Mouse (Mus musculus) cerebellum, adult 2 months (tissue): ENCODE measurements around the gene Cyp2u1.

ENCODE experiments used
- CTCF ChIP-seq: fragments of 200-500 bp; IDR thresholded peaks from 2 replicates; pipeline ENCODE4 v1.5.1; 2011; ENCODE audit warnings: low read depth, mild to moderate bottlenecking, control low read depth, low read length, moderate library complexity, borderline replicate concordance; ENCODE audit not compliant: insufficient read depth
- POLR2A ChIP-seq: fragments of 200-500 bp; IDR thresholded peaks from 2 replicates; pipeline ENCODE4 v1.6.1; 2011; ENCODE audit warnings: low read length, control low read depth, borderline replicate concordance; ENCODE audit not compliant: insufficient read depth

- TF ChIP-seq POLR2A: no peak
- no peak for TF ChIP-seq CTCF
Observed at GRCm38 (mm10) chr3:131326637-131327036, 23.6 kb upstream of the Cyp2u1 start.
